Mouse (Mus musculus): ENCODE results near the gene Ttll5. TPM values are rescaled to one million over a fixed set of nuclear protein-coding genes. Genes with fewer than 3 reads are reported as not detected.

Ttll5 gene
- total and polyA plus RNA-seq, 2 experiments from 2014 or later: 10.4 to 15.9 TPM

GRCm38 (mm10) chr12:85848164-85848958 is 23.9 kb downstream of the Ttll5 start:
- no peaks in the 10 kb centered on the region for H3K27me3 ChIP-seq (ENCODE audit: insufficient read depth, low read length)
- TF ChIP-seq CTCF (IDR thresholded peaks at IDR 0.05): peak; percentile 75
- no peak overlapping the region for H3K4me2 ChIP-seq (ENCODE audit: low read depth, low read length, poor library complexity, severe bottlenecking)
- no peak overlapping the region for H3K27ac ChIP-seq (ENCODE audit: low read depth, low read length)
- H3K4me3 ChIP-seq (ENCODE audit: low read depth, low read length): no peak overlapping the region
- H3K9ac ChIP-seq (replicated peaks; ENCODE audit: low read length, poor library complexity, severe bottlenecking): no peak overlapping the region
- WGBS: 85% methylated on average over 7 of the region's 7 CpGs
- ATAC-seq (ENCODE audit: low FRiP score) (peak; percentile 54; the same call in 1 of the 2 replicates), DNase-seq (ENCODE audit: low spot score) (peak; percentile 65)
- peaks cover 14% of the 10 kb centered on the region for H3K36me3 ChIP-seq (ENCODE audit: insufficient read depth, low read length)
- no peaks in the 10 kb centered on the region for H3K4me1 ChIP-seq (ENCODE audit: insufficient read depth, low read length)
- H3K9me3 ChIP-seq (ENCODE audit: low read length): no peaks in the 10 kb centered on the region

GRCm38 (mm10) chr12:85850661-85851060 is 26.2 kb downstream of the Ttll5 start:
- peaks cover 4% of the 10 kb centered on the region for H3K36me3 ChIP-seq (ENCODE audit: insufficient read depth, low read length)
- no peak for ATAC-seq (ENCODE audit: low FRiP score)
- H3K9me3 ChIP-seq (ENCODE audit: low read length): no peaks in the 10 kb centered on the region
- no peaks in the 10 kb centered on the region for H3K27me3 ChIP-seq (ENCODE audit: insufficient read depth, low read length)
- H3K4me3 ChIP-seq (ENCODE audit: low read depth, low read length): no peak overlapping the region
- no peak for TF ChIP-seq CTCF (IDR thresholded peaks at IDR 0.05)
- 89% methylated on average over 8 of the region's 8 CpGs for WGBS
- H3K4me2 ChIP-seq (ENCODE audit: low read depth, low read length, poor library complexity, severe bottlenecking): no peak overlapping the region
- H3K4me1 ChIP-seq (ENCODE audit: insufficient read depth, low read length): no peaks in the 10 kb centered on the region
- no peak overlapping the region for H3K9ac ChIP-seq (replicated peaks; ENCODE audit: low read length, poor library complexity, severe bottlenecking)
- DNase-seq (ENCODE audit: low spot score): no peak
- no peak overlapping the region for H3K27ac ChIP-seq (ENCODE audit: low read depth, low read length)

GRCm38 (mm10) chr12:85853836-85854235 is 29.4 kb downstream of the Ttll5 start:
- Histone ChIP-seq H3K4me3 (ENCODE audit: low read depth, low read length) (no peak overlapping the region), H3K36me3 (ENCODE audit: insufficient read depth, low read length) (peaks cover 7% of the 10 kb centered on the region), H3K9me3 (ENCODE audit: low read length) (no peaks in the 10 kb centered on the region), H3K27ac (ENCODE audit: low read depth, low read length) (no peak overlapping the region), H3K4me2 (ENCODE audit: low read depth, low read length, poor library complexity, severe bottlenecking) (no peak overlapping the region), H3K27me3 (ENCODE audit: insufficient read depth, low read length) (no peaks in the 10 kb centered on the region), H3K9ac (replicated peaks; ENCODE audit: low read length, poor library complexity, severe bottlenecking) (no peak overlapping the region), H3K4me1 (ENCODE audit: insufficient read depth, low read length) (no peaks in the 10 kb centered on the region)
- WGBS: 93% methylated on average over 4 of the region's 4 CpGs
- TF ChIP-seq CTCF (IDR thresholded peaks at IDR 0.05): no peak
- ATAC-seq (ENCODE audit: low FRiP score) (no peak), DNase-seq (ENCODE audit: low spot score) (no peak)

- ATAC-seq (ENCODE audit: low FRiP score) (no peak), DNase-seq (ENCODE audit: low spot score) (no peak)
- no peak for TF ChIP-seq CTCF (IDR thresholded peaks at IDR 0.05)
- Histone ChIP-seq H3K4me2 (ENCODE audit: low read depth, low read length, poor library complexity, severe bottlenecking) (no peak overlapping the region), H3K9ac (replicated peaks; ENCODE audit: low read length, poor library complexity, severe bottlenecking) (no peak overlapping the region), H3K36me3 (ENCODE audit: insufficient read depth, low read length) (peaks cover 5% of the 10 kb centered on the region), H3K4me3 (ENCODE audit: low read depth, low read length) (no peak overlapping the region), H3K9me3 (ENCODE audit: low read length) (no peaks in the 10 kb centered on the region), H3K27ac (ENCODE audit: low read depth, low read length) (no peak overlapping the region), H3K4me1 (ENCODE audit: insufficient read depth, low read length) (no peaks in the 10 kb centered on the region), H3K27me3 (ENCODE audit: insufficient read depth, low read length) (no peaks in the 10 kb centered on the region)
- 90% methylated on average over 1 of the region's 1 CpGs for WGBS
These were observed 29.8 kb downstream of the Ttll5 start for GRCm38 (mm10) chr12:85854271-85854670.

GRCm38 (mm10) chr12:85857300-85857699 is 32.8 kb downstream of the Ttll5 start:
- no peaks in the 10 kb centered on the region for H3K9me3 ChIP-seq (ENCODE audit: low read length)
- H3K4me3 ChIP-seq (ENCODE audit: low read depth, low read length): no peak overlapping the region
- WGBS: 93% methylated on average over 7 of the region's 7 CpGs
- H3K4me2 ChIP-seq (ENCODE audit: low read depth, low read length, poor library complexity, severe bottlenecking): no peak overlapping the region
- H3K27ac ChIP-seq (ENCODE audit: low read depth, low read length): no peak overlapping the region
- H3K9ac ChIP-seq (replicated peaks; ENCODE audit: low read length, poor library complexity, severe bottlenecking): no peak overlapping the region
- H3K4me1 ChIP-seq (ENCODE audit: insufficient read depth, low read length): no peaks in the 10 kb centered on the region
- TF ChIP-seq CTCF (IDR thresholded peaks at IDR 0.05): no peak
- H3K27me3 ChIP-seq (ENCODE audit: insufficient read depth, low read length): no peaks in the 10 kb centered on the region
- peaks cover 2% of the 10 kb centered on the region; the same call in 1 of the 2 replicates for H3K36me3 ChIP-seq (ENCODE audit: insufficient read depth, low read length)
- DNase-seq (ENCODE audit: low spot score): no peak
- ATAC-seq (ENCODE audit: low FRiP score): no peak

- no peaks in the 10 kb centered on the region for H3K27me3 ChIP-seq (ENCODE audit: insufficient read depth, low read length)
- DNase-seq (ENCODE audit: low spot score): no peak
- 61% methylated on average over 3 of the region's 3 CpGs for WGBS
These were observed 34.7 kb downstream of the Ttll5 start for GRCm38 (mm10) chr12:85859111-85859510.

More at GRCm38 (mm10) chr12:85859111-85859510, 34.7 kb downstream of the Ttll5 start:
- no peak overlapping the region for H3K4me3 ChIP-seq (ENCODE audit: low read depth, low read length)
- TF ChIP-seq CTCF (IDR thresholded peaks at IDR 0.05): no peak
- ATAC-seq (ENCODE audit: low FRiP score): no peak
- H3K4me2 ChIP-seq (ENCODE audit: low read depth, low read length, poor library complexity, severe bottlenecking): no peak overlapping the region
- no peaks in the 10 kb centered on the region for H3K4me1 ChIP-seq (ENCODE audit: insufficient read depth, low read length)
- no peak overlapping the region for H3K9ac ChIP-seq (replicated peaks; ENCODE audit: low read length, poor library complexity, severe bottlenecking)
- H3K27ac ChIP-seq (ENCODE audit: low read depth, low read length): no peak overlapping the region
- H3K9me3 ChIP-seq (ENCODE audit: low read length): no peaks in the 10 kb centered on the region
- H3K36me3 ChIP-seq (ENCODE audit: insufficient read depth, low read length): peaks cover 5% of the 10 kb centered on the region; the same call in 1 of the 2 replicates

All from midbrain, postnatal 0 days (tissue).